Mouse (Mus musculus) neural tube, embryonic 13.5 days (tissue): Measurements from ENCODE around the gene Dcaf15. TPM values are rescaled to one million over a fixed set of nuclear protein-coding genes. Genes with fewer than 3 reads are reported as not detected.
A peak's percentile ranks its signal among the peaks of the same experiment; 100 is the strongest.

Experiments
- ATAC-seq: fragments of 200-750 bp; cut with Nextera tagmentation; 2 replicates; pipeline ENCODE4 v1.8.0; 2017; ENCODE audit warnings: low read depth, mild to moderate bottlenecking, moderate TSS enrichment, moderate library complexity
- H3K27ac ChIP-seq: fragments of 300-500 bp; sonication (generic); replicated peaks from 2 replicates; pipeline ENCODE4 v1.5.1; 2015; ENCODE audit warnings: moderate library complexity, mild to moderate bottlenecking, inconsistent platforms
- H3K27me3 ChIP-seq: fragments of 300-500 bp; sonication (generic); 2 replicates; pipeline ENCODE4 v1.6.1; 2015; ENCODE audit warnings: mild to moderate bottlenecking, inconsistent platforms
- H3K36me3 ChIP-seq: fragments of 300-500 bp; sonication (generic); 2 replicates; pipeline ENCODE4 v1.6.1; 2015; ENCODE audit warnings: mild to moderate bottlenecking, inconsistent platforms
- H3K4me1 ChIP-seq: fragments of 300-500 bp; sonication (generic); replicated peaks from 2 replicates; pipeline ENCODE4 v1.6.1; 2015; ENCODE audit warnings: inconsistent platforms
- H3K4me2 ChIP-seq: fragments of 300-500 bp; sonication (generic); 2 replicates; pipeline ENCODE4 v1.6.1; 2015; ENCODE audit warnings: inconsistent platforms, mild to moderate bottlenecking, moderate library complexity
- H3K4me3 ChIP-seq: fragments of 300-500 bp; sonication (generic); 2 replicates; pipeline ENCODE4 v1.5.1; 2015; ENCODE audit warnings: mild to moderate bottlenecking, inconsistent platforms
- H3K9ac ChIP-seq: fragments of 300-500 bp; sonication (generic); 2 replicates; pipeline ENCODE4 v1.6.1; 2015; ENCODE audit warnings: moderate library complexity, mild to moderate bottlenecking, inconsistent platforms
- H3K9me3 ChIP-seq: fragments of 300-500 bp; sonication (generic); 2 replicates; pipeline ENCODE4 v1.6.1; 2016; ENCODE audit warnings: inconsistent platforms
- WGBS: fragments of 180-500 bp; shearing (Covaris S2); methylation state at CpG from one replicate; pipeline ENCODE4 v1.1.7; 2015; 5-methylcytosine and 5-hydroxymethylcytosine counted together
- polyA plus RNA-seq: library from polyadenylated mRNA; unstranded; fragments of >200 nt; fragmentation: Nextera tagmentation; extraction: Ambion mirVana; gene quantifications from 2 replicates; pipeline ENCODE4 v1.2.1, GENCODE M21; 2015

The Dcaf15 gene
- polyA plus RNA-seq, 1 experiment from 2014 or later, result 16.8 TPM

DNA sequence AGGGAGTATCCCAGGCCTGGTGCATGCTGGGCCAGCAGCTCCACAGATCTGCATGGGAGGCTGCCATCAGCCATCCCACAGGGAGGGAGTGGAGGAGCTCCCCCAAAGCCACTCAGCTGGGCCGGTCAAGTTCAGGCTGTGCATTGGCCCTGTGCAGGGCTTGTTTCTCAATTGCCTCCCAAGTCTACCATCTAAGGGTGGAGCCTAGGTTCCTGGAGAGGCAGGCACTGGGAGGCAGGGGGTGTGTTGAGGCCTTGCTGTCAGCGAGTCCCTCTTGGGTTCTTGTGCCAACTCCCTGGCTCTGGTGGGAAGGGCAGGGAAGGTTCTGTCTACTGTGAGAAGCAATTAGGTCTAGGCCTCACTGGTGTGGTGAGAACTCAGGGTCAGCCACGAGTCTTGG lies 32.6 kb downstream of the Dcaf15 start:
- Histone ChIP-seq H3K9ac (no peak overlapping the region), H3K36me3 (peaks cover 22% of the 10 kb centered on the region), H3K4me1 (peaks cover 71% of the 10 kb centered on the region), H3K9me3 (no peaks in the 10 kb centered on the region), H3K4me3 (no peak overlapping the region), H3K27ac (0 out of 2 replicates have a peak overlapping the region, but pooled peaks have one; percentile 13), H3K27me3 (no peaks in the 10 kb centered on the region), H3K4me2 (no peak overlapping the region)
- 85% methylated on average over 3 of the region's 3 CpGs for WGBS
- no peak for ATAC-seq

- 87% methylated on average over 2 of the region's 2 CpGs for WGBS
- Histone ChIP-seq H3K36me3 (peaks cover 15% of the 10 kb centered on the region), H3K27ac (no peak overlapping the region), H3K4me3 (no peak overlapping the region), H3K4me2 (no peak overlapping the region), H3K27me3 (no peaks in the 10 kb centered on the region), H3K9ac (no peak overlapping the region), H3K9me3 (no peaks in the 10 kb centered on the region), H3K4me1 (peaks cover 75% of the 10 kb centered on the region)
- ATAC-seq, result no peak
These were observed 33.9 kb downstream of the Dcaf15 start for GRCm38 (mm10) chr8:84070667-84071066.

DNA sequence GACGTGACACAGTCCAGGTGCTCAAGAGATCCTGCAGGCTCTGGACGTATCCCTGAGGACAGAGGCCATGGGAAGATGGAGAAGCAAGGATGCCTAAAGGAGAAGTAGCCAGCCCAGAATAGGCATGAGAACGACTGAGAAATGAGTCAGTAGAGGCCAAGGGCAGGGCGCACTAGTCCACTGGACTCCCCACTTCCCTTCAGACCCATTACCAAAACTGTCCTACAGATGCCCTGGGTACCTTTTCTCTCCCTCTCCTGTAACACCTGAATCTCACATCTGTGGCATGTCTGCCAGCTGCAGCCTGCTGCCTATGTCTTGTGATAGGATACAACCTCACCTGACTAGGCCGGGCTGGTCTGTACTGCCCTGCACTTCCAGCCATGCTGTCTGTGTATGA lies 34.3 kb downstream of the Dcaf15 start:
- no peaks in the 10 kb centered on the region for H3K27me3 ChIP-seq
- H3K36me3 ChIP-seq, result peaks cover 11% of the 10 kb centered on the region
- no peak for ATAC-seq
- peaks cover 79% of the 10 kb centered on the region for H3K4me1 ChIP-seq
- H3K27ac ChIP-seq, result 0 out of 2 replicates have a peak overlapping the region, but pooled peaks have one; percentile 13
- no peaks in the 10 kb centered on the region for H3K9me3 ChIP-seq
- no peak overlapping the region for H3K4me3 ChIP-seq
- WGBS, result 87% methylated on average over 5 of the region's 5 CpGs
- H3K9ac ChIP-seq, result 0 out of 2 replicates have a peak overlapping the region, but pooled peaks have one; percentile 31
- H3K4me2 ChIP-seq, result no peak overlapping the region

- no peaks in the 10 kb centered on the region for H3K9me3 ChIP-seq
- WGBS, result 47% methylated on average over 2 of the region's 2 CpGs
- no peak for ATAC-seq
- H3K4me2 ChIP-seq, result no peak overlapping the region
- H3K27ac ChIP-seq, result 0 out of 2 replicates have a peak overlapping the region, but pooled peaks have one; percentile 13
- H3K4me1 ChIP-seq, result peaks cover 81% of the 10 kb centered on the region
- H3K9ac ChIP-seq, result 0 out of 2 replicates have a peak overlapping the region, but pooled peaks have one; percentile 31
- peaks cover 6% of the 10 kb centered on the region; the same call in 1 of the 2 replicates for H3K36me3 ChIP-seq
- H3K27me3 ChIP-seq, result no peaks in the 10 kb centered on the region
- no peak overlapping the region for H3K4me3 ChIP-seq
These were observed 34.8 kb downstream of the Dcaf15 start for GRCm38 (mm10) chr8:84069750-84070149.

GRCm38 (mm10) chr8:84069169-84069568 lies 35.4 kb downstream of the Dcaf15 start:
- ATAC-seq, result no peak
- no peaks in the 10 kb centered on the region for H3K9me3 ChIP-seq
- no peak overlapping the region for H3K27ac ChIP-seq
- H3K4me2 ChIP-seq, result no peak overlapping the region
- 0 out of 2 replicates have a peak overlapping the region, but pooled peaks have one; percentile 31 for H3K9ac ChIP-seq
- no peak overlapping the region for H3K4me3 ChIP-seq
- 0 out of 2 replicates have a peak, but pooled peaks cover under 1% of the 10 kb centered on the region for H3K36me3 ChIP-seq
- 46% methylated on average over 1 of the region's 1 CpGs for WGBS
- H3K4me1 ChIP-seq, result peaks cover 77% of the 10 kb centered on the region
- H3K27me3 ChIP-seq, result no peaks in the 10 kb centered on the region

DNA sequence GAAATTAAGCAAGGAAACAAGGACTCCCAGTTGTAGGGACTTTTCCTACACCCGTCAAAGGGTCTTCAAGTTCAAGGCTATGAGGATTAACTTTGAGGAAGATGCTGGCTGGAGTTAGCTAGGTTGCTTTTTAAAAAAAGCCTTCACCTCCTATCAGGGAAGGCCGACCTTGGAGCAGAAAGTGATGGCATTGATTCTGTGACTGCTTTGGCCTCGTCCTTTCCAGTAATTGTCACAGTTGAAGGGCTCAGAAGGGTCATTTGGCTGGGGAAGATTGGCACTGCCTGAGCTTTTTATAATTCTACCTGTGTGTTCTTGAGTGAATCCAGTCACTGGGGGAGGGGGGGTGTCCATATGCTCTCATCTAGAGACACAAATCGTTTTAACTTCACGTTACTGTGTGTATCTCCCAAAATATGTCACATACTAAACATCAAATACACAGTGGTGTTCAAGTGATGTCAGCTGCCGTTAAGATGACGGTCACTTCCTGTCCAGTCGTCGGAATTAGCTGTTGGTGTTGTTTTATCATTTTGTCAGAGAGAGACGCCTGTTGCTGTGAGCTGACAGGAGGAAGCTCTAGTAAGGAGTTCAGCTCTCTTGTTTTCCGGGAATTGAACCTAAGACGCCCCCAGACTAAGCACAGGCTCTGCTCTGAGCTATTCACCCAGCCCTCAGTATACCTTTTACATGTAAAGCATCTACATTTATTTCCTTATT lies 36.1 kb downstream of the Dcaf15 start:
- WGBS, result 82% methylated on average over 12 of the region's 12 CpGs
- Histone ChIP-seq H3K4me3 (0 out of 2 replicates have a peak overlapping the region, but pooled peaks have one; percentile 1), H3K27ac (no peak overlapping the region), H3K9ac (peak overlapping the region; percentile 58; the same call in 1 of the 2 replicates), H3K4me2 (peak overlapping the region; percentile 55; the same call in 1 of the 2 replicates), H3K9me3 (no peaks in the 10 kb centered on the region), H3K4me1 (peaks cover 70% of the 10 kb centered on the region), H3K27me3 (no peaks in the 10 kb centered on the region), H3K36me3 (no peaks in the 10 kb centered on the region)
- no peak for ATAC-seq

DNA sequence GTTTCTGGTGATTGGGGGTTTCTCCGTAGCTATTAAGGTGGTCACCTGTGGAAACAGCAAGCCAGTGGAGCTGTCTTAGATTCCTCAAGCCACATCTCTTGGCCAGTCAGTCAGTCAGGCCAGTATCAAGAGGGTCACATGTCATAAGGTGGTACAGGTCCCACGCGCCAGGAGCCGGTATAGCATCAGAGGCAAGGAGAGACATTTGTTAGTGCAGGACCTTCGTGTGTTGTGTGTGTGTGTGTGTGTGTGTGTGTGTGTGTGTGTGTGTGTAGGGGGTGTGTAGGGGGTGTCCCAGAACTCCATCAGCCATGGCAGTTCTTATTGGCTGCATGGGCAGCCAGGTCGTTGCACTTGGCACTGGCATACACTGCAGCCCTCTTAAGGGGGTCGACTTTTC lies 36.7 kb downstream of the Dcaf15 start:
- H3K4me2 ChIP-seq, result peak overlapping the region; percentile 55
- H3K9me3 ChIP-seq, result no peaks in the 10 kb centered on the region
- H3K36me3 ChIP-seq, result no peaks in the 10 kb centered on the region
- no peaks in the 10 kb centered on the region for H3K27me3 ChIP-seq
- H3K27ac ChIP-seq, result no peak overlapping the region
- WGBS, result 87% methylated on average over 7 of the region's 7 CpGs
- H3K4me3 ChIP-seq, result peak overlapping the region; percentile 77
- peak overlapping the region; percentile 58 for H3K9ac ChIP-seq
- peaks cover 64% of the 10 kb centered on the region for H3K4me1 ChIP-seq
- ATAC-seq, result no peak

DNA sequence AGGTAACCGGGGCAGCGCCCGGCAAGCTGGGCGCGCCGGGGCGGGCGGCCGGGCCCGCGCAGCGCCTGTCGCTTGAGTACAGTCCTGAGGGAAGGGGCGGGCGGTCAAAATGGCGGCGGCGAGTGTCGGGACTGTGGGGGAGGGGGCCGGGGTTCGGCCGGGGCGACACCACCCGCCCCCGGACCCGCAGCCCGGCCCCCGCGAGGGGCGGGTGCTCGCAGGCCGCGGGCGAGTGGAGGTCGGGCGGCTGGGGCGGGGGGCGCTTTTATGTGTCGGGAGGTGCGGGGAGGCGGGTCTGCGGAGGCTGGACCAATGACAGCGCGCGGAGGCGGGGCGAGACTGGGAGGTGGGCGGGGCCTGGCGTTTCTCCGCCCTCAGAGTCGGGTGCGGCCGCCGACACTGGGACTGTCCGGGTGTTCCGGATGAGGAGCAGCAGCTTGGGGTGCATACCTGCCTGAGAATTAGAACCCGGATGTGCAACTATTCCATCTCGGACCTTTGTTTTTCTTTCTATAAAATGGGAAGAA lies 37.5 kb downstream of the Dcaf15 start:
- 1% methylated on average over 39 of the region's 58 CpGs for WGBS
- peak overlapping the region; percentile 77 for H3K4me3 ChIP-seq
- H3K9me3 ChIP-seq, result no peaks in the 10 kb centered on the region
- peak overlapping the region; percentile 55 for H3K4me2 ChIP-seq
- peak overlapping the region; percentile 86 for H3K9ac ChIP-seq
- H3K4me1 ChIP-seq, result peaks cover 56% of the 10 kb centered on the region
- no peaks in the 10 kb centered on the region for H3K36me3 ChIP-seq
- H3K27me3 ChIP-seq, result no peaks in the 10 kb centered on the region
- peak; percentile 78 for ATAC-seq
- H3K27ac ChIP-seq, result peak overlapping the region; percentile 97

DNA sequence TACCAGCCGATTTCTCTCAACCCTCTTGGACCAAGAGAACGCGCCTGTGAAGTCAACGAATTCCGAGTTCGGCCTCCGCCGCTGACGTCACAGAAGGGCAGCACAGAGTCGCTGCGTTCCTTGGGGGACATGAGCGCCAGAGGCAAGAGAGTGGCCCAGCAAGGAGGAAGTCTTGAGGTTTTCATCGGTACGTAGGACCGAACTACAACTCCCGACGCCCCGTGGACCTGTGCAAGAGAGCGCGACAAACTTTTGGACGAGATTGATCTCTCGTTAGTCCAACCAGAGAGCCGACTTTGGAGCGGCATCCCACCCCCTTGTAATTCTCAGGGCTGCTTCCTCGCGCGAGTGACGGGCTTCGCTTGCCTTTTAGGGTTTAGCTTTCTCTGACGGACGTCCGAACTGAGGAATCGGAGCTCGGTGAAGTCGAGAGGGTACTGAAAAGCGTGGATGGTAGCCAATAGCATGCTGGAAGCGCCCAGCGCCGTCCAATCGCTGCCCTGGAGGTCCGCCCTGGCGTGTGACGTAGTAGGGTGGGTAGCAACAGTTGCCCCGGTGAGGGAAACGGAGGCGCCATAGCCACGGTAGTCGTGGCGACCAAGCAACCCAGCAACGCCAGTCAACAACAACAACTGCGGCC lies 38.2 kb downstream of the Dcaf15 start, which contains the start of gene Rfx1:
Rfx1 (plus strand) TSS at position 544 of the 640 bp plus-strand sequence.
- peak within 1 kb of the TSS; percentile 86 for H3K9ac ChIP-seq
- ATAC-seq, result peak; percentile 98
- peak within 1 kb of the TSS; percentile 86 for H3K4me2 ChIP-seq
- H3K4me1 ChIP-seq, result peaks cover 49% of the 10 kb centered on the region
- peak within 1 kb of the TSS; percentile 97 for H3K27ac ChIP-seq
- no peaks in the 10 kb centered on the region for H3K36me3 ChIP-seq
- WGBS, result under 1% methylated on average over 51 of the region's 51 CpGs
- no peaks in the 10 kb centered on the region for H3K9me3 ChIP-seq
- H3K27me3 ChIP-seq, result no peaks in the 10 kb centered on the region
- H3K4me3 ChIP-seq, result peak within 1 kb of the TSS; percentile 77

DNA sequence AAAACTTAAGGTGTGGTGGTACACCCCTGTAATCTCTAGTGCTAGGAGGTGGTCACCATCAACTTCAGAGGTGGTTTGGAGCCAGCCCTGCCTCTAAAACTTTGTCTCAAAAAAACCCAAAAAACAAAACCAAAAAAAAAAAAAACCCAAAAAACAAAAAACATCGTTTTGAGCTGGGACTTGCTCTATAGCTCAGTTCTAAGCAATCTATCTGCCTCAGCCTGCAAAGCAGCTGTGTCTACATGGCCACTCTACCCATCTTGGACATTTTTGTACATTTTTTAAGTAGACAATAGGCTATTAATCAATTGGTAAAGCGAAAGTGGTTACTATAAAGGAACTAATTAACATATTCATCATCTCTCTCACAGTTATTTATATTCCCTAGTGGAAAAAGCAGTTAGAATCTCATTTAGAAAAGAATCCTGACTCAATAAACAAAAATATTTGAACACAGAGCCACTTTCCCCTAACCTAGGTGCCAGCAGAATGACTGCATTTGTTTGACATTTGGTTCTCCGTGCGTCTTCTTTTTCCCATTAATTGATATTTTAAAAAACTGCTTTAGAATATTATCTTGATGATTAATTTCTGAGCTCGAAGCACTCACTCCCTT lies 39.0 kb downstream of the Dcaf15 start:
- no peak for ATAC-seq
- Histone ChIP-seq H3K27me3 (no peaks in the 10 kb centered on the region), H3K4me1 (peaks cover 42% of the 10 kb centered on the region), H3K9me3 (no peaks in the 10 kb centered on the region), H3K27ac (peak overlapping the region; percentile 88), H3K4me3 (peak overlapping the region; percentile 77), H3K9ac (peak overlapping the region; percentile 77), H3K36me3 (no peaks in the 10 kb centered on the region), H3K4me2 (peak overlapping the region; percentile 86)
- WGBS, result 17% methylated on average over 5 of the region's 5 CpGs

DNA sequence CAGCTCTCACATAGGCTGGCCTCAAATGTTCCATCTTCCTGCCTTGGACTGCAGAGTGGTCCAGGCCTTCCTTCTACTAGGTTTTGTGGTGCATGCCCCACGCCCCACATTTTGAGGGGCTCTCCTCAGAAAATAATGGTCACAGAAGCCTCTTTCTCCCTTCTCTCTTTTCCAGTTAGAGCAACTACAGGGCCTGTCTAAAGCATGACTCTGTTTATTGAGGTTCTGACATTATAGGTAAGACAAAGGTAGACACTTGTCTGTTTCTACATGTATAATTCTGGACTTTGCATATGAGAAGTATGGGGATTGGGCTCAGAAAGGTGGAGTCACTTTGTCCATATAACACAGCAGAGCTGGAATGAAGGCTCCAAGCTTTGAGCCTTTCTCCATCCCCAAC lies 39.5 kb downstream of the Dcaf15 start, which contains the start of gene Gm10643:
Gm10643 (minus strand) TSS at position 101 of the 400 bp plus-strand sequence.
- no peaks in the 10 kb centered on the region for H3K36me3 ChIP-seq
- H3K27me3 ChIP-seq, result 0 out of 2 replicates have a peak, but pooled peaks cover 3% of the 10 kb centered on the region
- 100% methylated on average over 1 of the region's 1 CpGs for WGBS

More for the DNA sequence above, 39.5 kb downstream of the Dcaf15 start, which contains the start of gene Gm10643:
- H3K9me3 ChIP-seq, result no peaks in the 10 kb centered on the region
- ATAC-seq, result no peak
- H3K4me2 ChIP-seq, result peak within 1 kb of the TSS; percentile 86
- H3K27ac ChIP-seq, result peak within 1 kb of the TSS; percentile 88
- H3K4me3 ChIP-seq, result peak within 1 kb of the TSS; percentile 77
- peak within 1 kb of the TSS; percentile 77 for H3K9ac ChIP-seq
- peaks cover 37% of the 10 kb centered on the region for H3K4me1 ChIP-seq
